Mouse (Mus musculus): ENCODE data around the gene Tmem164. TPM values are rescaled to one million over a fixed set of nuclear protein-coding genes. Genes with fewer than 3 reads are reported as not detected.

The Tmem164 gene
- polyA plus RNA-seq, 1 experiment from 2014 or later = 28.0 TPM

MicroRNAs within 50 kb of the gene (microRNA counts, 519-probe panel; counts per million panel counts)
- 3,771 counts per million, percentile 74 among the panel's probes with 10 or more counts for microRNA mmu-miR-652

Small RNA genes within 50 kb of the gene (microRNA-seq; reads per million reads assigned to microRNA genes)
- gene Mir652 = 4,504 reads per million, percentile 89 among the genes with 10 or more reads in this experiment
